Mouse (Mus musculus) intestine, postnatal 0 days (tissue): ENCODE data around the gene Nostrin. TPM values are rescaled to one million over a fixed set of nuclear protein-coding genes. Genes with fewer than 3 reads are reported as not detected.

ENCODE experiments used
- ATAC-seq: fragments of 200-750 bp; cut with Nextera tagmentation; 2 replicates; pipeline ENCODE4 v1.8.0; 2017; ENCODE audit warnings: mild to moderate bottlenecking, moderate TSS enrichment, moderate library complexity
- H3K27ac ChIP-seq: fragments of 300-500 bp; sonication (generic); 2 replicates; pipeline ENCODE4 v1.5.1; 2014; ENCODE audit warnings: mild to moderate bottlenecking, low read depth, low read length, moderate library complexity
- H3K27me3 ChIP-seq: fragments of 300-500 bp; sonication (generic); replicated peaks from 2 replicates; pipeline ENCODE4 v1.6.1; 2014; ENCODE audit warnings: low read length, mixed read lengths; ENCODE audit not compliant: control insufficient read depth, insufficient read depth
- H3K36me3 ChIP-seq: fragments of 300-500 bp; sonication (generic); 2 replicates; pipeline ENCODE4 v1.6.1; 2014; ENCODE audit warnings: mild to moderate bottlenecking, moderate library complexity; ENCODE audit not compliant: control insufficient read depth, insufficient read depth
- H3K4me1 ChIP-seq: fragments of 300-500 bp; sonication (generic); replicated peaks from 2 replicates; pipeline ENCODE4 v1.6.1; 2014; ENCODE audit warnings: antibody characterized with exemption, low read length, mixed read lengths; ENCODE audit not compliant: control insufficient read depth, insufficient read depth
- H3K4me2 ChIP-seq: fragments of 300-500 bp; sonication (generic); replicated peaks from 2 replicates; pipeline ENCODE4 v1.6.1; 2014; ENCODE audit warnings: low read depth, mild to moderate bottlenecking, moderate library complexity
- H3K4me3 ChIP-seq: fragments of 300-500 bp; sonication (generic); 2 replicates; pipeline ENCODE4 v1.5.1; 2014; ENCODE audit warnings: low read depth, low read length
- H3K9ac ChIP-seq: fragments of 300-500 bp; sonication (generic); 2 replicates; pipeline ENCODE4 v1.6.1; 2014; ENCODE audit warnings: mild to moderate bottlenecking, low read depth, low read length
- H3K9me3 ChIP-seq: fragments of 300-500 bp; sonication (generic); 2 replicates; pipeline ENCODE4 v1.6.1; 2016; ENCODE audit warnings: mixed run types; ENCODE audit not compliant: control insufficient read depth
- CTCF ChIP-seq: sonication (generic); IDR thresholded peaks from 2 replicates; pipeline ENCODE4 v1.5.1; 2016; ENCODE audit warnings: low read depth, mild to moderate bottlenecking, control low read depth, antibody characterized with exemption, moderate library complexity
- WGBS: fragments of 180-500 bp; shearing (Covaris S2); extraction: QIAGEN DNeasy Blood & Tissue Kit; methylation state at CpG from one replicate; pipeline ENCODE4 v1.1.7; 2014; 5-methylcytosine and 5-hydroxymethylcytosine counted together
- polyA plus RNA-seq: library from polyadenylated mRNA; unstranded; fragments of >200 nt; fragmentation: Nextera tagmentation; extraction: Ambion mirVana; gene quantifications from 2 replicates; pipeline ENCODE4 v1.2.1, GENCODE M21; 2015

Nostrin gene
- polyA plus RNA-seq, 1 experiment from 2014 or later = 33.3 TPM

DNA sequence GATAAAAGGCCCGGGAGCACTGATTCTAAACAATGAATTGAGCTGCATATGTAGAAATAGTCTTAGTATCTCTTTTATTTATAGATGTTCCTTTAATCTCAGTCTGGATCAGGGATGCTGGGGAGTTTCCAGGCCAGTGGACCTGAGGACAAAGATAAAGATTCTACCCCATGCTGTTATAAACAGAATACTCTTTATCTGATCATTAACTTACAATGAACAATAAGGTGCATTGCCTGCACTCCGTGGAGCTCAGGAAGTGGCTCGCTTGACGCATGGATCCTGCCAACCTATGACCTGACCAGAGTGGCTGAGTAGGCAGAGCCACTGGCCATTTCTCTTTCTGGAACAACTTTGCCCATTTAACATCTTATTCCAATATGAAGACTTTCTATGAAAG, 5.2 kb downstream of the Nostrin start:
- Histone ChIP-seq H3K36me3 (no peaks in the 10 kb centered on the region; the same call in 1 of the 2 replicates), H3K9me3 (no peaks in the 10 kb centered on the region), H3K4me2 (no peak overlapping the region), H3K4me3 (no peak overlapping the region), H3K9ac (no peak overlapping the region), H3K27me3 (no peaks in the 10 kb centered on the region), H3K4me1 (0 out of 2 replicates have a peak, but pooled peaks cover 8% of the 10 kb centered on the region), H3K27ac (no peak overlapping the region)
- TF ChIP-seq CTCF = no peak
- ATAC-seq = peak; percentile 31; the same call in 1 of the 2 replicates
- WGBS = 35% methylated on average over 4 of the region's 4 CpGs

DNA sequence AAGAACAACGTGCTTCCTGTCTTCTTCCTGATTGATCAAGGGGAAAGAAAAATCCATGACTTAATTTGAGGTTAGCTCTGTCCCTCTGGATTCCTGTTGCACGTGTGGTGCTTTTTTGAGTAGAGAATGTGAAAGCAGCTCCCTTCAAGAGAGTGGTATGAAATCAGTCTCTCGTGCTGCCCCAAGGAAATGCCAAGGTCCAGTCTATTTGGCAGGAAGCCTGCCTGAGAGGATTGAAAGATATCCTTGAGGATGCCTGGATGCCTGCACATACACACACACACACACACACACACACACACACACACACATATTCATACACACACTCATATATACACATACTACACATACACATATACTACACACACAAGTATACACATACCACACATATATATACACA, 13.1 kb downstream of the Nostrin start:
- Histone ChIP-seq H3K27ac (no peak overlapping the region), H3K9ac (no peak overlapping the region), H3K27me3 (no peaks in the 10 kb centered on the region), H3K4me2 (no peak overlapping the region), H3K36me3 (peaks cover 11% of the 10 kb centered on the region; the same call in 1 of the 2 replicates), H3K4me1 (0 out of 2 replicates have a peak, but pooled peaks cover 4% of the 10 kb centered on the region), H3K4me3 (no peak overlapping the region), H3K9me3 (no peaks in the 10 kb centered on the region)
- 53% methylated on average over 3 of the region's 3 CpGs for WGBS
- ATAC-seq = no peak
- no peak for TF ChIP-seq CTCF

DNA sequence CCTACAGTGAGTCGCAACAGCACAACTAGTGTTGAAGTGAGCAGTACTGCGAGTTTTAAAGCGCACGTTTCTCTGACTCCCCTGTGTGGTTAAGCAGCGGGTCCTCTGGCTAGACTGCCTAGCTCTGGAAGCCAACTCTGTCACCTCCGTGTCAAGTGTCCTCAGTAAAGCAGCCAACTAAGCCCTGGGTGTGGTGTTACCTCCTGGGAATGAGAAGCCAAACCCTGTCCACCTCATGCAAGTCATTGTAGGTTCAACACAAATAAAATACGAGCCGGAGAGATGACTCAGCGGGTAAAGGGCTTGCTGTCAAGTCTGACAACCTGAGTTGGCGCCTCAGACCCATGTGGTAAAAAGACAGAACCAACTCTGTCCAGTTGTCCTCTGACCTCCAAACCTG, 13.6 kb downstream of the Nostrin start:
- Histone ChIP-seq H3K27me3 (no peaks in the 10 kb centered on the region), H3K9me3 (no peaks in the 10 kb centered on the region), H3K36me3 (peaks cover 11% of the 10 kb centered on the region; the same call in 1 of the 2 replicates), H3K4me1 (0 out of 2 replicates have a peak, but pooled peaks cover 4% of the 10 kb centered on the region), H3K4me3 (no peak overlapping the region), H3K9ac (no peak overlapping the region), H3K27ac (no peak overlapping the region), H3K4me2 (no peak overlapping the region)
- ATAC-seq = 0 out of 2 replicates have a peak, but pooled peaks have one; percentile 38
- WGBS = 79% methylated on average over 10 of the region's 10 CpGs
- TF ChIP-seq CTCF = no peak

DNA sequence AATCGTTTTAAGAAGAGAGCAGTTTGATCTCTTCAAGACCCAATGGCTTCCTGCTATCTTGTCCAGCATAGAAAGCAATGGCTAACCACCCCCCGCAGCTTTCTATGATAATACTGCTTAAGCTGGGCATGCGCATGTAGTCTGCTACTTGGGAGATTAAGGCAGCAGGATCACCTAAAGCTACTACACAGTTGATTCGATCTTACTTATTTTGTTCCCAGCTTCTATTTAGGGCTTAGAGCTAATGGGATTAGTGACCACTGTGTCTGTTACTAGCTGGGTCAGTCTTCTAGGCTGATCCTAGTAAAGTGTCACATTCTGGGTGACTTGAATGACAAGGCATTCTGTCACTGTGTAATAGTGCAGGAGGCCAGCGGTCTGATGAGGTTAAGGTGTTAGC, 15.2 kb downstream of the Nostrin start:
- 86% methylated on average over 5 of the region's 5 CpGs for whole genome bisulfite sequencing
- H3K9ac ChIP-seq = no peak overlapping the region
- ATAC-seq = no peak
- no peaks in the 10 kb centered on the region for H3K9me3 ChIP-seq
- no peak overlapping the region for H3K4me3 ChIP-seq
- no peak overlapping the region for H3K27ac ChIP-seq
- H3K4me2 ChIP-seq = no peak overlapping the region
- peaks cover 11% of the 10 kb centered on the region; the same call in 1 of the 2 replicates for H3K36me3 ChIP-seq
- TF ChIP-seq CTCF = no peak
- 0 out of 2 replicates have a peak, but pooled peaks cover 4% of the 10 kb centered on the region for H3K4me1 ChIP-seq
- no peaks in the 10 kb centered on the region for H3K27me3 ChIP-seq

DNA sequence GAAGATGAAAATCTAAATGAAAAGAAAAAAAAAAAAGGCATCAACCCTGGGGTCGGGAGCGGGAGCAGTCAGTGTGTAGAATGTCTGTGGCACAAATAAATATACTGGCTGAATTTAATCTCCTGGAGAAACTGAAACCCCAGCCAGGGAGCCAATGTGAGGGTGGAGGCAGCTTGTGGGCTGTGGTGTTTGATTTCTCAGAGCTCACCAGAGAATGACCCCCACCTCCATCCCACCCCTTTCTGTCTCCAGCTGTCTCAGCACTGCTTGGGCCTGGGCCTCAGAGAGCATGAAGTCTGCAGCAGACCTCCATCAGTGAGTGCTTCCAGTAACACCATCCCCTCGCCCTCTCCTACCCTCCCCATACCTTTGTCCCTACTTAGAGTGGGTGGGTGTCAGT, 20.3 kb downstream of the Nostrin start:
- H3K4me3 ChIP-seq = no peak overlapping the region
- 59% methylated on average over 3 of the region's 3 CpGs for WGBS
- no peak for ATAC-seq
- 0 out of 2 replicates have a peak, but pooled peaks cover 4% of the 10 kb centered on the region for H3K4me1 ChIP-seq
- no peaks in the 10 kb centered on the region; the same call in 1 of the 2 replicates for H3K36me3 ChIP-seq
- no peak for TF ChIP-seq CTCF
- H3K27ac ChIP-seq = no peak overlapping the region
- no peaks in the 10 kb centered on the region for H3K9me3 ChIP-seq
- no peak overlapping the region for H3K4me2 ChIP-seq
- H3K9ac ChIP-seq = no peak overlapping the region
- H3K27me3 ChIP-seq = no peaks in the 10 kb centered on the region

DNA sequence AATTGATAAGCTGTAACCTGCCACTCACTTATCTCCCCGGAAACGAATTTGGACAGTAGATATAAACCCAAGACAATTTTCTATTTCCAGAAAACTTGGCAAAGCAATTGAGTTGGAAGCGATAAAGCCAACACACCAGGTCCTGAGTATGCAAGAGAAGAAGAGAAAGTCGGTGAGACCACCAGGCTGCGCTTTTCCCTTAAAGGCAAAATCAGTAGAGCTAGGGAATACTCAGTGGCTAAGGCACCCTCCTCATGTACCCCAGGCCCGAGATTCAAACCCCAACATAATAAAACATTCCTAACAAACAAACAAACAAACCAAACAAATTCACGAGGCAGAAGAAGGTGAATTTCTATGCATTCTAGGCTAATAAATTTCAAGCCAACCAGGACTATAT, 20.7 kb downstream of the Nostrin start:
- no peak for TF ChIP-seq CTCF
- no peak for ATAC-seq
- H3K27ac ChIP-seq = no peak overlapping the region
- no peak overlapping the region for H3K4me3 ChIP-seq
- 0 out of 2 replicates have a peak, but pooled peaks cover 4% of the 10 kb centered on the region for H3K4me1 ChIP-seq
- H3K9me3 ChIP-seq = no peaks in the 10 kb centered on the region
- H3K4me2 ChIP-seq = no peak overlapping the region
- H3K9ac ChIP-seq = no peak overlapping the region
- 56% methylated on average over 7 of the region's 7 CpGs for WGBS
- no peaks in the 10 kb centered on the region for H3K27me3 ChIP-seq
- H3K36me3 ChIP-seq = no peaks in the 10 kb centered on the region; the same call in 1 of the 2 replicates

DNA sequence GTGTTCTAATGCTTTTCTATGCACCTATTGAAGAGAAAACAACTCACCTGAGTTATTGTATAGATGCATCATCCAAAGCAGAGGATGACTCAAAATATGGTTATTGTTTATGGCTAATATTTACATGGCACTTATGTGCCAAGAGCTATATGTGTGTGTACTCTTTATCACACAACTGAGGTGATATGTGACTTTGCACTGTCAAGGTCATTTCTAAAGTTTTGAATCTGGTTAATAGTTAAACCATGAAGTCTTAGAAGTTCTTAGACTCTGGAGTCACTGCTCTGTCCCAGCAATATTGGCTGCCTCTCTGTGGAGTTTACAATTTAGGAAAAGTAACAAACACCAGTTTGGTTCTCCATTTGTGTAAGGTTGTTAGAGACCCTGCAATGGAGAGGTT, 23.3 kb downstream of the Nostrin start:
- Histone ChIP-seq H3K36me3 (peaks cover 7% of the 10 kb centered on the region), H3K27ac (no peak overlapping the region), H3K27me3 (no peaks in the 10 kb centered on the region), H3K9ac (no peak overlapping the region), H3K4me3 (no peak overlapping the region), H3K4me1 (no peaks in the 10 kb centered on the region), H3K9me3 (no peaks in the 10 kb centered on the region), H3K4me2 (no peak overlapping the region)
- TF ChIP-seq CTCF = no peak
- ATAC-seq = no peak; the same call in 1 of the 2 replicates
